In the genomic region with DNA sequence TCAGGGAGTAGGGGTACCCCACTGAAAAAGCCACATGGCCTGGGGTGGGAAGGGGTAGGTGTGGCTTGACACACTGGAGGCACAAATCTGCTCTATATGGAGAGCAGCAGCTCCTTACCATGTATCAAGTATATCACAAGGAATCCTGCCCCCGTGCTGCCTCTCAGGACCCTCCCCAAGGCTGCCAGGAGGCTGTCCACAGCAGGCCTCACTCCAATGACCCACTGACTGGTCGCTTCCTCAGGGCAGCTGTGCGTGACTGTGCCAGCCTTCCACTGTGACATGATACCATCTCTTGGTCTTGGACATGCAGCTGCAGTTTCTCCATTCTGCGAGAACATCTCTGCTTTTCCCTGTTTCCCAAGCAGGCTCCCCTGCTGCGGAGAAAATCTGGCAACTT, we compare ENCODE assay signal across 25 mouse cellular contexts.
"Had no signal": no experiment of that assay in that cellular context is flagged by ENCODE, and none has a peak within 500 bp of the region (broad histone marks: within the 10 kb centered on the region; RNA-seq: fewer than 3 reads in every experiment).

No protein-coding gene starts in this region.

- H3K4me3 ChIP-seq: heart, adult 2 months; heart, embryonic 13.5 days; heart, embryonic 15.5 days; hindbrain, embryonic 13.5 days; hindbrain, embryonic 15.5 days; limb, embryonic 10.5 days; limb, embryonic 12.5 days; liver, embryonic 13.5 days; liver, embryonic 15.5 days had no signal

- H3K4me1 ChIP-seq: hindbrain, embryonic 13.5 days; hindbrain, embryonic 15.5 days; limb, embryonic 10.5 days; limb, embryonic 12.5 days had no signal

- DNase-seq: gastrocnemius, postnatal 14 days; gastrocnemius, postnatal 36 days; heart, adult 11 months; heart, adult 2 months; heart, postnatal 14 days; heart, postnatal 36 days; kidney, adult 11 months; kidney, adult 2 months; kidney, postnatal 10 days; layer of hippocampus, postnatal 36 days; liver; liver, embryonic 13.5 days; liver, postnatal 0 days; lung, adult 2 months had no signal

- H3K27me3 ChIP-seq: heart, embryonic 13.5 days; heart, embryonic 15.5 days; hindbrain, embryonic 13.5 days; limb, embryonic 12.5 days had no signal

- H3K27ac ChIP-seq: heart, adult 2 months; heart, embryonic 13.5 days; heart, embryonic 15.5 days; hindbrain, embryonic 13.5 days; hindbrain, embryonic 15.5 days; hindbrain, postnatal 0 days; limb, embryonic 10.5 days; limb, embryonic 12.5 days; liver, embryonic 13.5 days; liver, embryonic 15.5 days had no signal

- H3K36me3 ChIP-seq: heart, embryonic 13.5 days; heart, embryonic 15.5 days; hindbrain, embryonic 13.5 days; hindbrain, embryonic 15.5 days; limb, embryonic 10.5 days; limb, embryonic 12.5 days; liver, embryonic 13.5 days; liver, embryonic 15.5 days had no signal

- H3K4me2 ChIP-seq: heart, embryonic 11.5 days; heart, embryonic 13.5 days; heart, embryonic 15.5 days; hindbrain, embryonic 13.5 days; hindbrain, embryonic 15.5 days; limb, embryonic 12.5 days; liver, embryonic 11.5 days; liver, embryonic 13.5 days; liver, embryonic 15.5 days had no signal

- ATAC-seq: hindbrain, postnatal 0 days; intestine, embryonic 16.5 days; liver, postnatal 0 days had no signal

- H3K9ac ChIP-seq: heart, embryonic 13.5 days; heart, embryonic 15.5 days; hindbrain, embryonic 13.5 days; hindbrain, embryonic 15.5 days; limb, embryonic 12.5 days; liver, embryonic 13.5 days; liver, embryonic 15.5 days; liver, postnatal 0 days had no signal

- H3K9me3 ChIP-seq: heart, embryonic 13.5 days; heart, embryonic 15.5 days; hindbrain, embryonic 13.5 days; hindbrain, embryonic 15.5 days; limb, embryonic 10.5 days; limb, embryonic 12.5 days; liver, embryonic 13.5 days; liver, embryonic 15.5 days had no signal
